Comparison of ENCODE assay signal across 9 mouse cellular contexts in genomic region chr9:56464863-56465654, GRCm38 (mm10). TPM values are rescaled to one million over a fixed set of nuclear protein-coding genes. Genes with fewer than 3 reads are reported as not detected.
DNase-seq lines count a peak whose midpoint lies in the region; ATAC-seq lines count a peak whose summit lies in the region.
"Had no signal": no experiment of that assay in that cellular context is flagged by ENCODE, and none has a peak within 500 bp of the region (broad histone marks: within the 10 kb centered on the region; RNA-seq: fewer than 3 reads in every experiment).

No protein-coding gene starts in this region.

- peaks cover 49% of the 10 kb centered on the region for H3K4me1 ChIP-seq in heart, embryonic 12.5 days (replicated peaks)
- H3K4me1 ChIP-seq in kidney, embryonic 15.5 days = peaks cover 61% of the 10 kb centered on the region

- no peak overlapping the region for H3K4me3 ChIP-seq in heart, embryonic 12.5 days
- H3K4me3 ChIP-seq in kidney, embryonic 15.5 days (replicated peaks) = no peak overlapping the region
- no peak overlapping the region for H3K4me3 ChIP-seq in macrophage (ENCODE audit: inconsistent target)
- H3K4me3 ChIP-seq: limb, embryonic 12.5 days had no signal

- no peaks in the 10 kb centered on the region for H3K27me3 ChIP-seq in heart, embryonic 12.5 days (replicated peaks)
- H3K27me3 ChIP-seq in kidney, embryonic 15.5 days = no peaks in the 10 kb centered on the region
- H3K27me3 ChIP-seq: limb, embryonic 12.5 days had no signal

- H3K4me2 ChIP-seq in heart, embryonic 12.5 days = no peak overlapping the region
- peak overlapping the region; percentile 38 for H3K4me2 ChIP-seq in kidney, embryonic 15.5 days
- H3K4me2 ChIP-seq: limb, embryonic 12.5 days had no signal

- H3K9ac ChIP-seq in heart, embryonic 12.5 days = no peak overlapping the region
- peak overlapping the region; percentile 21; the same call in 1 of the 2 replicates for H3K9ac ChIP-seq in kidney, embryonic 15.5 days
- H3K9ac ChIP-seq: limb, embryonic 12.5 days had no signal

- 50% methylated on average over 23 of the region's 23 CpGs for WGBS in heart, embryonic 12.5 days
- 8% methylated on average over 23 of the region's 23 CpGs for whole genome bisulfite sequencing in kidney, embryonic 15.5 days
- 6% methylated on average over 22 of the region's 23 CpGs for WGBS in macrophage (ENCODE audit: missing documents)

- ATAC-seq in common myeloid progenitor, adult 5-6 weeks (replicated peaks; ENCODE audit: low read depth, poor library complexity, severe bottlenecking) = peak; percentile 94
- no peak for ATAC-seq in heart, embryonic 12.5 days (ENCODE audit: insufficient number of reproducible peaks, low FRiP score)
- ATAC-seq in kidney, embryonic 15.5 days (replicated peaks; ENCODE audit: low FRiP score) = peak; percentile 46; the same call in 1 of the 2 replicates

- H3K79me2 ChIP-seq in macrophage (ENCODE audit: inconsistent target) = peaks cover 4% of the 10 kb centered on the region; the same call in 1 of the 2 replicates

- H3K27ac ChIP-seq in heart, embryonic 12.5 days (ENCODE audit: poor library complexity, severe bottlenecking) = peak overlapping the region; percentile 21
- H3K27ac ChIP-seq in kidney, embryonic 15.5 days = peak overlapping the region; percentile 85
- H3K27ac ChIP-seq in macrophage = peak overlapping the region; percentile 82

- DNase-seq in Muller cell, postnatal 12 days (ENCODE audit: inconsistent ontology term) = peak; percentile 33
- DNase-seq in spleen, postnatal 36 days (ENCODE audit: low spot score in 2 of 2) = peak; percentile 58 to 63
- no peak for DNase-seq in layer of hippocampus, postnatal 36 days
- DNase-seq in frontal cortex, postnatal 10 days (ENCODE audit: low spot score in 2 of 2) = no peak

- H3K9me3 ChIP-seq in heart, embryonic 12.5 days (replicated peaks) = no peaks in the 10 kb centered on the region
- no peaks in the 10 kb centered on the region for H3K9me3 ChIP-seq in kidney, embryonic 15.5 days (replicated peaks)
- H3K9me3 ChIP-seq: limb, embryonic 12.5 days had no signal

- H3K36me3 ChIP-seq in heart, embryonic 12.5 days = peaks cover 14% of the 10 kb centered on the region
- H3K36me3 ChIP-seq in kidney, embryonic 15.5 days = peaks cover 16% of the 10 kb centered on the region
- H3K36me3 ChIP-seq in macrophage (ENCODE audit: inconsistent target) = peaks cover 3% of the 10 kb centered on the region; the same call in 1 of the 2 replicates

RNA-seq across cellular contexts. Expression of gene Hmg20a, which starts 46.6 kb away (rescaled TPM):
- total RNA-seq in common myeloid progenitor, adult 5-6 weeks (2017) = 26.3 and 30.5 TPM in 2 replicates
- 62.1 and 63.0 TPM in 2 replicates for polyA plus RNA-seq in heart, embryonic 12.5 days (2016; fragmentation: Nextera tagmentation; extraction: Ambion mirVana)
- polyA plus RNA-seq in kidney, embryonic 15.5 days (2015; fragmentation: Nextera tagmentation; extraction: Ambion mirVana) = 58.0 and 64.0 TPM in 2 replicates
- 100 to 1,000 TPM in 4 of 26 experiments, 10 to 100 TPM in 22; 12.1 to 115 (median 87.9) TPM for total RNA-seq in macrophage (2018; cell fraction: chromatin; rRNA removed)
- 10 to 100 TPM; 13.9 to 30.7 (median 23.9) TPM for total RNA-seq in macrophage (2018; cell fraction: cytosol; rRNA removed)
- total RNA-seq in macrophage (2018; cell fraction: nucleus; rRNA removed) = 100 to 1,000 TPM in 1 of 26 experiments, 10 to 100 TPM in 25; 16.4 to 103 (median 64.1) TPM
- polyA plus RNA-seq in macrophage (2018) = 22.8 to 29.6 TPM (median 26.5 TPM) in 3 replicates
- total RNA-seq in layer of hippocampus, postnatal 36 days (2021) = 10 to 100 TPM; 77.3 to 80.8 TPM

RNA-seq across cellular contexts. Expression of gene Peak1, which starts 47.2 kb away (rescaled TPM):
- 24.8 and 30.2 TPM in 2 replicates for total RNA-seq in common myeloid progenitor, adult 5-6 weeks (2017)
- 15.0 and 16.3 TPM in 2 replicates for polyA plus RNA-seq in heart, embryonic 12.5 days (2016; fragmentation: Nextera tagmentation; extraction: Ambion mirVana)
- polyA plus RNA-seq in kidney, embryonic 15.5 days (2015; fragmentation: Nextera tagmentation; extraction: Ambion mirVana) = 14.8 and 17.5 TPM in 2 replicates
- total RNA-seq in macrophage (2018; cell fraction: chromatin; rRNA removed) = 100 to 1,000 TPM in 20 of 26 experiments, 10 to 100 TPM in 6; 83.2 to 174 (median 112) TPM
- total RNA-seq in macrophage (2018; cell fraction: cytosol; rRNA removed) = 10 to 100 TPM; 27.6 to 59.0 (median 40.2) TPM
- 100 to 1,000 TPM in 5 of 26 experiments, 10 to 100 TPM in 21; 57.6 to 247 (median 86.4) TPM for total RNA-seq in macrophage (2018; cell fraction: nucleus; rRNA removed)
- 15.3 to 66.7 TPM (median 32.4 TPM) in 3 replicates for polyA plus RNA-seq in macrophage (2018)
- total RNA-seq in layer of hippocampus, postnatal 36 days (2021) = 10 to 100 TPM; 54.3 to 55.6 TPM

Comparison
In these comparisons a context has a peak if more than half of its experiments do, and no peak if none do; other contexts are left out.
1. DNase-seq: peak in Muller cell, postnatal 12 days (single experiment) and spleen, postnatal 36 days (2 of 2); none in layer of hippocampus, postnatal 36 days (0 of 2) and frontal cortex, postnatal 10 days (0 of 2).
2. H3K27ac ChIP-seq: peak in every context shown above with its lines; median percentile 85 in kidney, embryonic 15.5 days; 82 in macrophage; 21 in heart, embryonic 12.5 days.